Mouse (Mus musculus) ES-Bruce4 (cell line): ENCODE measurements at regions not wholly inside any gene's neighbourhood (a gene's known extent, or its start where the extent isn't known, plus 50 kb on each side); places are given as distances from the start of the nearest gene placed in this dataset.

Source experiments
- CTCF ChIP-seq: IDR thresholded peaks from one replicate; pipeline ENCODE4 v1.8.1; 2011; ENCODE audit warnings: low read depth, low read length
- POLR2A ChIP-seq: IDR thresholded peaks from one replicate; pipeline ENCODE4 v1.8.1; 2011; ENCODE audit warnings: low read length; ENCODE audit not compliant: insufficient read depth

DNA sequence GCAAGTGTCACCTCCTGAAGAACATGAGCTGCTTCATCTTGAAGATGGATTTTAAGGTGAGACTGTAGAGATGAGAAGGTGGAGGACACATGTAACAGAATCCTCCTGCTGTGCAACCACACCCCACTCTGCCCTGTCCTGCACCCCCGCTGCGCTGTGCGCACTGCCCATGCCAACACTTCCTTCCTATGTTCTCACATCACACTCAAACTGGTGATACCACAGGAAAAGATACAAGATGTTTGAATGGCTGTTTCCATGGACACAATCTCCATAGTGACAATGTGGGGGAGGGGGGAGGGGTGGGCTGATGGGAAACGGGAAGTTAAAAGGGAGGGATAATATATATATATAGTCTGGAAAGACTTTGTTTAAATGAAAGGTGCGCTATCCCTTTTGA, 765.3 kb downstream of the Trib2 start:
- TF ChIP-seq CTCF (no peak), POLR2A (no peak)
